Mouse (Mus musculus) myocyte (in vitro differentiated cells): ENCODE results near the gene Aup1.

Experiments used
- MAX ChIP-seq: IDR thresholded peaks from one replicate; pipeline ENCODE4 v1.6.1; 2011; ENCODE audit warnings: low read depth, mild to moderate bottlenecking, control low read depth
- POLR2AphosphoS2 ChIP-seq: IDR thresholded peaks from one replicate; pipeline ENCODE4 v1.6.1; 2011; ENCODE audit warnings: low read depth, control low read depth; ENCODE audit not compliant: insufficient read length

DNA sequence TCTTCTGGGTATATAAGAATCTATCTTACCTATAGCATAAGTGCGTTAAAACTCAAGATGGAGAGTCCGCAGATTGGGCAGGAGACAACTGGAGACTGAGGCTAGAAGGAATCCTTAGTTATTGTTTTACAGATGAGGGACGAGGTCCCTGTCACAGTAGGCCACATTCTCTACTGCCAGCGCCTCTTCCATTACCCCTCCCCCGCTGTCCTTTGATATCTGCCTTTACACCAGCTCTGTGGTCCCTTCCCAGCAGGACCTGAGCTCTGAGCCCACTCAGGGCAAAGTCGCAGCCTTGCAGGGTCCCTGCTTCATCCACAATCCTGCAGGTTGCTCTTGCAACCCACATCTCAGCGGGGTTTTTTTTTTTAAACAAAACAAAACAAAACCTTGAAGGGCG lies 13.9 kb downstream of the Aup1 start:
- no peak for TF ChIP-seq POLR2AphosphoS2
- no peak for TF ChIP-seq MAX
